Mouse (Mus musculus): ENCODE measurements around the gene Ubap1l.

The Ubap1l gene

DNA sequence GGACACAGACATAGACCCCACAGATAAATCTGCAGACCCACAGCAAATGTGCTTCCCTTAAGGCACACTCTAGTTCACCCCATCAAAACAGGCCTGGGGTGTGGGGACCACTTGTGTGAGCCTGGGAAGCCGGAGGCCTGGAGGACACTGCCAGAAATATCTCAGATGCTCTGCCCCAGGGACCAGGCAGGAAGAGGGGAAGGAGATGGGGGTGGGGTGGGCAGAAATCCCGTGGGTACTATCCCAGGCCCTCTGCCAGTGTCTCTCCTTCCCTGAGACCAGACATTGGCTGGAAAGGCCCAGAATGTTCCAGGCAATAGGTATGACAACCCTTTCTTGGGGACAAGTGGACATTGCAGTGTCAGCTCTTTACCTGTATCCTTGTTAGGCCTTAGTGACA lies 32.8 kb downstream of the Ubap1l start:
- no peak overlapping the region for H3K4me3 ChIP-seq (replicated peaks; ENCODE audit: low read length)
- H3K36me3 ChIP-seq (ENCODE audit: insufficient read depth, low read length), result no peaks in the 10 kb centered on the region
- peaks cover 21% of the 10 kb centered on the region for H3K4me1 ChIP-seq (replicated peaks; ENCODE audit: low read depth, low read length)
- TF ChIP-seq NANOG (IDR thresholded peaks at IDR 0.05; ENCODE audit: borderline replicate concordance, low read length) (no peak), POU5F1 (IDR thresholded peaks at IDR 0.05; ENCODE audit: borderline replicate concordance, low read length) (no peak), CTCF (conservative IDR thresholded peaks at IDR 0.05; ENCODE audit: low read length) (no peak)
- peaks cover 87% of the 10 kb centered on the region for H3K27me3 ChIP-seq (ENCODE audit: insufficient read depth, low read length)
- H3K9me3 ChIP-seq (ENCODE audit: low read length), result no peaks in the 10 kb centered on the region

DNA sequence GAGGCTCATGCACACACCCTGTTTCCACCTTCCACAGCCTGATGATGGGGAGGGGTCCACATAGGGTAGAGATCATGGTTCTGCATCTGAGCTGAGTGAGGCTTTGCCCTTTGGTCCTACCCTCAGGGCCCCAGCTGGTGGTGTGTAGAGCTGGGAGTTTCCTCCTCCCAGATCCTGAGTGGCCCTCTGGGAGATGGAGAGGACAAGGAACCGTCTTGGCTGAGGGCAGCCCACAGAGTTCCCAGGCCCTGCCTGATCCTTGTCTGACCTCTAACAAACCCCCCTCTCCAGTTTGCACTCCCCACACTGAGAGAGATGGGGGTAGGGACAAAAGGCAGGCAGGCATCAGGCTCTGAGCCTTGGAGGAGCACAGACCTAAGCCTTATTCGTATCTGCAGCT lies 33.5 kb downstream of the Ubap1l start:
- no peaks in the 10 kb centered on the region for H3K36me3 ChIP-seq (ENCODE audit: insufficient read depth, low read length)
- no peak for TF ChIP-seq CTCF (conservative IDR thresholded peaks at IDR 0.05; ENCODE audit: low read length)

DNA sequence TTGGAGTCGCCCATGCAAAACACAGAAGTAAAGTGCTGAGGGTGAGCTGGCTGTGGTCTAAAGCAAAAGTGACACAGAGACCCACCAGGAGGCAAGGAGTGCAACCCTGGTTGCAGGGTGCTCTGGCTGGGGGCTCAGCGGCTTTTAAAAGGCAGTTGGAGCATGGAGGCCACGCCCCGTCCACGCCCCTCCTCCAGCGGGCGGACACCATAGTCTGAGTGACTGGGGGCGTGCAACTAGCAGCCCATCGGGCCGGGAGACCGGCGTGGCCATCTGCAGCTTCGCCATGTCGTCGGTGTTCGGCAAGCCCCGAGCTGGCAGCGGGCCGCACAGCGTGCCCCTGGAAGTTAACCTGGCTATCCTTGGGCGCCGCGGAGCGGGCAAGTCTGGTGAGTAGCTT lies 37.4 kb downstream of the Ubap1l start, which contains the start of gene Rasl12:
Rasl12 (plus strand) TSS at position 228 of the 400 bp plus-strand sequence.
- peaks cover 71% of the 10 kb centered on the region for H3K27me3 ChIP-seq (ENCODE audit: insufficient read depth, low read length)
- no peaks in the 10 kb centered on the region for H3K9me3 ChIP-seq (ENCODE audit: low read length)
- TF ChIP-seq NANOG (IDR thresholded peaks at IDR 0.05; ENCODE audit: borderline replicate concordance, low read length) (no peak), POU5F1 (IDR thresholded peaks at IDR 0.05; ENCODE audit: borderline replicate concordance, low read length) (no peak), CTCF (conservative IDR thresholded peaks at IDR 0.05; ENCODE audit: low read length) (no peak)
- H3K4me1 ChIP-seq (replicated peaks; ENCODE audit: low read depth, low read length), result peaks cover 9% of the 10 kb centered on the region
- H3K4me3 ChIP-seq (replicated peaks; ENCODE audit: low read length), result peak within 1 kb of the TSS; percentile 72
- no peaks in the 10 kb centered on the region for H3K36me3 ChIP-seq (ENCODE audit: insufficient read depth, low read length)

More for the DNA sequence above, 33.5 kb downstream of the Ubap1l start:
- Histone ChIP-seq H3K9me3 (ENCODE audit: low read length) (no peaks in the 10 kb centered on the region), H3K27me3 (ENCODE audit: insufficient read depth, low read length) (peaks cover 87% of the 10 kb centered on the region), H3K4me1 (replicated peaks; ENCODE audit: low read depth, low read length) (peaks cover 24% of the 10 kb centered on the region), H3K4me3 (replicated peaks; ENCODE audit: low read length) (no peak overlapping the region)

DNA sequence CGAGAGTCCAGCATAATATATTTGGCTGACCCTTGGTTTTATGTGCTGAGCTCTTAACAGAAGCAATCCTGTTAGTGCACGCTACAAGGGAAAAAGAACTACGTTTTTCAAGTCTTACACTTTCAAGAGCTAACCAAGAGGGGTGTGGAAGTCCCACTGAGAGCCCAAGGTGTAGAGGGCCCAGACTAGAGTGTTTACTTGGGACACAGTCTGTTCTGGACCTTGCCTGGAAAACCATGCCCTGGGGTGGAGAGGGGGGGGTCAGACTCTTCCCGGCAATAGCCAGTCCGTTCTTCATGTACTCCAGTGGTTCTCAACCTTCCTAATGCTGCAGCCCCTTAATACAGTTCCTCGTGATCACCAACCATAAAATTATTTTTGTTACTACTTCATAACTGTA lies 39.1 kb downstream of the Ubap1l start:
- no peak for TF ChIP-seq NANOG (IDR thresholded peaks at IDR 0.05; ENCODE audit: borderline replicate concordance, low read length)
- Histone ChIP-seq H3K9me3 (ENCODE audit: low read length) (no peaks in the 10 kb centered on the region), H3K4me1 (replicated peaks; ENCODE audit: low read depth, low read length) (peaks cover 9% of the 10 kb centered on the region), H3K36me3 (ENCODE audit: insufficient read depth, low read length) (no peaks in the 10 kb centered on the region), H3K4me3 (replicated peaks; ENCODE audit: low read length) (no peak overlapping the region), H3K27me3 (ENCODE audit: insufficient read depth, low read length) (peaks cover 68% of the 10 kb centered on the region)

DNA sequence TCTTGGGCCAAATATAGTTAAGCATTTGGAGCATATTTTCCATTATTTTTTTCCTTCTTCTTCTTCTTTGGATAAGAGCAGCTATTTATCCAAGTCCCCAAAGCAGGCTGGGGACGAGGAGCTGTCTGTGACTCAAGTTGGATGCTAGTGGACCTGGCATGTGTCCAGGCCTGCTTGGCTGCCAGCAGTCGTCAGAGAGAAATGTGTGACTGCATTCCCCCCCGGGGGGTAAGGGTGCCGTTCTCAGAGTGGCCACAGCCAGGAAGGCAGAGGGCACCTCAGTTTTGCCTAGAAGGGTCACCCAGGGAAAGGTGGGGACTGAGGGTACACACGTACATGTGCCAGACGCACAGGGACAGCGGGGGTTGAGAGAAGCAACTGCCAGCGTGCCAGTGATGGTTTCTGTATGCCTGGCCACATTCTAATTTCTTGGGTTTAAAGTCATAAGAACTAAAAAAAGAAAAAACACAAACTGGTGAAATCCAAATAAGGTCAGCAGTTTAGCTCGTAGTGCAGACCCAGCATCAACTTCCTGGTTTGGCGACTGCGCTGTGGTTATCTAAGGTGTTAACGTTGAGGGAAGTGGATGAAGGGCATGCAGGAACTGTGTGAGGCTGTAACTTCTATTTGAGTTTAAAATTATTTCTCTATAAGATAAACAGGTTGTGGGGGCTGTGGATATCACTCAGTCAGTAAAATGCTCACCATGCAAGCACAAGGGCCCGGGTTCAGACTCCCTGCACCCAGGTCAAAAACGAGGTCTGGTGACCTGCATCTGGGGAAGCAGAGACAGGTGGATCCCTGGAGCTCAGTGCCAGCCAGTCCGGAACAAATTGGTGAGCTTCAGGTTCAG lies 43.7 kb downstream of the Ubap1l start:
- H3K27me3 ChIP-seq (ENCODE audit: insufficient read depth, low read length), result peaks cover 27% of the 10 kb centered on the region
- no peaks in the 10 kb centered on the region for H3K9me3 ChIP-seq (ENCODE audit: low read length)
- H3K36me3 ChIP-seq (ENCODE audit: insufficient read depth, low read length), result no peaks in the 10 kb centered on the region
- no peak for TF ChIP-seq CTCF (conservative IDR thresholded peaks at IDR 0.05; ENCODE audit: low read length)
- TF ChIP-seq NANOG (IDR thresholded peaks at IDR 0.05; ENCODE audit: borderline replicate concordance, low read length), result no peak
- no peak for TF ChIP-seq POU5F1 (IDR thresholded peaks at IDR 0.05; ENCODE audit: borderline replicate concordance, low read length)
- H3K4me3 ChIP-seq (replicated peaks; ENCODE audit: low read length), result no peak overlapping the region
- no peaks in the 10 kb centered on the region for H3K4me1 ChIP-seq (replicated peaks; ENCODE audit: low read depth, low read length)

DNA sequence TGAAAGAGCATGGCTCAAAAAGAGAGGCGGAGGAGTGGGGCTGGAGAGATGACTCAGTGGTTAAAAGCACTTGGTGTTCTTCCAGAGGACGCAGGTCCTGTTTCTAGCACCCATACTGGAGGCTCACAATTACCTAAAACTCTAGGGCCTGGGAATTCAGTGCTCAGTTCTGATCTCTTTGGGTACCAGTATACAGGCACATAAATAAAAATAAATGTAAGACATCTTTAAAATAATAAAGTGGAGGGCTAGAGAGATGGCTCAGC lies 44.3 kb downstream of the Ubap1l start:
- H3K36me3 ChIP-seq (ENCODE audit: insufficient read depth, low read length), result no peaks in the 10 kb centered on the region
- no peak overlapping the region for H3K4me3 ChIP-seq (replicated peaks; ENCODE audit: low read length)
- H3K4me1 ChIP-seq (replicated peaks; ENCODE audit: low read depth, low read length), result no peaks in the 10 kb centered on the region
- H3K27me3 ChIP-seq (ENCODE audit: insufficient read depth, low read length), result peaks cover 22% of the 10 kb centered on the region
- TF ChIP-seq POU5F1 (IDR thresholded peaks at IDR 0.05; ENCODE audit: borderline replicate concordance, low read length) (no peak), NANOG (IDR thresholded peaks at IDR 0.05; ENCODE audit: borderline replicate concordance, low read length) (no peak), CTCF (conservative IDR thresholded peaks at IDR 0.05; ENCODE audit: low read length) (no peak)
- H3K9me3 ChIP-seq (ENCODE audit: low read length), result no peaks in the 10 kb centered on the region

- H3K4me3 ChIP-seq (replicated peaks; ENCODE audit: low read length), result no peak overlapping the region
- TF ChIP-seq CTCF (conservative IDR thresholded peaks at IDR 0.05; ENCODE audit: low read length), result no peak
- no peak for TF ChIP-seq POU5F1 (IDR thresholded peaks at IDR 0.05; ENCODE audit: borderline replicate concordance, low read length)
- TF ChIP-seq NANOG (IDR thresholded peaks at IDR 0.05; ENCODE audit: borderline replicate concordance, low read length), result no peak
- H3K9me3 ChIP-seq (ENCODE audit: low read length), result no peaks in the 10 kb centered on the region
- H3K36me3 ChIP-seq (ENCODE audit: insufficient read depth, low read length), result no peaks in the 10 kb centered on the region
- peaks cover 28% of the 10 kb centered on the region for H3K27me3 ChIP-seq (ENCODE audit: insufficient read depth, low read length)
- H3K4me1 ChIP-seq (replicated peaks; ENCODE audit: low read depth, low read length), result 0 out of 2 replicates have a peak, but pooled peaks cover 5% of the 10 kb centered on the region
Observed at GRCm38 (mm10) chr9:65407327-65407726, 46.5 kb downstream of the Ubap1l start.

DNA sequence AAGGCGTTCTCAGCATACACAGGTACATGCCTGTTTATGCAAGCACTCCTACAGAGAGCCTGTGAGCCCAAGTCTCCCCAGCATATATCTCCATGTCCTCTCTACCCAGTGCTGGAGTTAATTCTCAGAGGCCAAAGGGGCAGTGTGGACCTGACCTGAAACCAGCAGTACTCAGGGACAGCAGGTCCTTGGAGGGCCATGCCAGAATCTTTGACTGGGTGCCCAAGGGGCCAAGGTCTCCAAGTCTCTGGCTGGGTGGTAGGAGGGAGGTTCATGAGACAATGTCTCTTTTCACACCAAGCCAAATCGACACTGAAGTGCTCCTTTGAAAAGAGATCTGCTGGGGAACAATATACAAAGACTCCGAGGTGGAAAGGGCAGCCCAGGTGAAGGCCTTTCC lies 47.0 kb downstream of the Ubap1l start:
- Histone ChIP-seq H3K27me3 (ENCODE audit: insufficient read depth, low read length) (peaks cover 24% of the 10 kb centered on the region), H3K4me3 (replicated peaks; ENCODE audit: low read length) (no peak overlapping the region), H3K4me1 (replicated peaks; ENCODE audit: low read depth, low read length) (0 out of 2 replicates have a peak, but pooled peaks cover 5% of the 10 kb centered on the region), H3K36me3 (ENCODE audit: insufficient read depth, low read length) (no peaks in the 10 kb centered on the region), H3K9me3 (ENCODE audit: low read length) (no peaks in the 10 kb centered on the region)
- TF ChIP-seq POU5F1 (IDR thresholded peaks at IDR 0.05; ENCODE audit: borderline replicate concordance, low read length) (no peak), CTCF (conservative IDR thresholded peaks at IDR 0.05; ENCODE audit: low read length) (no peak), NANOG (IDR thresholded peaks at IDR 0.05; ENCODE audit: borderline replicate concordance, low read length) (no peak)

DNA sequence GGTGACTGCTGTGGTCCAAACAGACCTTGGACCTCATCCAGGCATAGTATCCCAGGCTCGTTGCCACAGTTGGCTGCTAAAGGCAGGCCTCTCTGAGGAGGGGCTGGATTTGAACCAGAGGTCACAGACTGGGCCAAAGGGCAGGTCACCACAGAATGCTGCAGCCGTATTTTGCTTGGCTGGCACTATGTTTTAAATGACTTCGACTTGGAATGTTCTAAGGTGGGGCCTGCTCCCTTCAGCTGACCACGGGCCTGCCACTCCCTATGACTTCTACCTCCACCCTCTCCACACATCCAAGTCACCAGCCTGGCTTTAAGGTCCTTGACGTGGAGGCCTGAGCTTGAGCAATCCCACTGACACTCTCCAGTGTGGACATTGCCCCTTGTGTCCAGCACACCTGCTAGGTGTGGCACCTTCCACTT lies 48.0 kb downstream of the Ubap1l start:
- no peak for TF ChIP-seq POU5F1 (IDR thresholded peaks at IDR 0.05; ENCODE audit: borderline replicate concordance, low read length)
- TF ChIP-seq CTCF (conservative IDR thresholded peaks at IDR 0.05; ENCODE audit: low read length), result no peak
- TF ChIP-seq NANOG (IDR thresholded peaks at IDR 0.05; ENCODE audit: borderline replicate concordance, low read length), result no peak
- H3K4me3 ChIP-seq (replicated peaks; ENCODE audit: low read length), result no peak overlapping the region
- H3K9me3 ChIP-seq (ENCODE audit: low read length), result no peaks in the 10 kb centered on the region
- 0 out of 2 replicates have a peak, but pooled peaks cover 5% of the 10 kb centered on the region for H3K4me1 ChIP-seq (replicated peaks; ENCODE audit: low read depth, low read length)
- H3K27me3 ChIP-seq (ENCODE audit: insufficient read depth, low read length), result peaks cover 22% of the 10 kb centered on the region
- no peaks in the 10 kb centered on the region for H3K36me3 ChIP-seq (ENCODE audit: insufficient read depth, low read length)

Data from E14TG2a.4 (cell line).